Comparison of ENCODE assay signal across 22 mouse cellular contexts in genomic region chr19:18692176-18692575, GRCm38 (mm10). TPM values are rescaled to one million over a fixed set of nuclear protein-coding genes. Genes with fewer than 3 reads are reported as not detected.
DNase-seq lines count a peak whose midpoint lies in the region; ATAC-seq and TF ChIP-seq lines count a peak whose summit lies in the region.
"Had no signal": no experiment of that assay in that cellular context is flagged by ENCODE, and none has a peak within 500 bp of the region (broad histone marks: within the 10 kb centered on the region; RNA-seq: fewer than 3 reads in every experiment).

No protein-coding gene starts in this region.

- no peak for TF ChIP-seq POLR2A in MEL (IDR thresholded peaks at IDR 0.05; ENCODE audit: control insufficient read depth in 1 of 2, insufficient read depth in 1 of 2, low read depth in 1 of 2, low read length in 2 of 2, poor library complexity in 1 of 2)

- H3K79me2 ChIP-seq in MEL (ENCODE audit: control insufficient read depth, insufficient read depth, low read length, poor library complexity), result peaks cover 4% of the 10 kb centered on the region; the same call in 1 of the 2 replicates

- H3K9ac ChIP-seq in MEL (ENCODE audit: control insufficient read depth, low read depth, low read length, poor library complexity, severe bottlenecking), result no peak overlapping the region
- H3K9ac ChIP-seq in liver, embryonic 14.5 days (replicated peaks), result peak overlapping the region; percentile 39
- H3K9ac ChIP-seq: heart, embryonic 15.5 days; neural tube, embryonic 13.5 days had no signal

- WGBS in liver, embryonic 14.5 days (ENCODE audit: insufficient replicate concordance), result 18% methylated on average over 3 of the region's 3 CpGs

- DNase-seq in 416B (ENCODE audit: low read depth) (peak; percentile 84), MEL (ENCODE audit: low read depth, low spot score) (peak; percentile 89)
- peak in 2 of 3 experiments; percentile 54 to 70 for DNase-seq in liver, embryonic 14.5 days (ENCODE audit: low read depth in 3 of 3, low spot score in 3 of 3)
- no peak for DNase-seq in adrenal gland, postnatal 4 days (ENCODE audit: low spot score in 2 of 2)
- DNase-seq in embryo, embryonic 10.5 days (ENCODE audit: low spot score), result no peak
- no peak for DNase-seq in cerebellum, adult 8-10 months
- DNase-seq: adrenal gland, postnatal 10 days; cerebellum, adult 18-20 months; kidney, adult 8-10 months; kidney, postnatal 14 days; lung, adult 2 months; lung, postnatal 36 days; midbrain, embryonic 14.5 days; thymus, postnatal 36 days had no signal

- peak; percentile 77 to 84 for TF ChIP-seq EP300 in MEL (IDR thresholded peaks at IDR 0.05; ENCODE audit: low read depth in 1 of 2, low read length in 2 of 2)
- TF ChIP-seq EP300 in liver, embryonic 14.5 days (IDR thresholded peaks at IDR 0.05; ENCODE audit: low read depth), result peak; percentile 90

- ATAC-seq in erythroid progenitor cell, adult 5-6 weeks (replicated peaks; ENCODE audit: low FRiP score, poor library complexity, severe bottlenecking), result peak; percentile 86
- ATAC-seq in liver, embryonic 14.5 days (ENCODE audit: insufficient read depth), result peak; percentile 91
- ATAC-seq: activated CD4-positive, CD25-positive, alpha-beta regulatory T cell, adult 4 months; hindbrain, postnatal 0 days had no signal

- H3K27me3 ChIP-seq in MEL (ENCODE audit: control insufficient read depth in 1 of 2, insufficient read depth in 2 of 2, low read length in 2 of 2), result no peaks in the 10 kb centered on the region
- H3K27me3 ChIP-seq in liver, embryonic 14.5 days (ENCODE audit: control insufficient read depth, insufficient read depth, low read length), result no peaks in the 10 kb centered on the region
- H3K27me3 ChIP-seq: heart, embryonic 15.5 days; neural tube, embryonic 13.5 days had no signal

- peak overlapping the region; percentile 53 for H3K4me2 ChIP-seq in liver, embryonic 14.5 days (ENCODE audit: low read depth)
- H3K4me2 ChIP-seq: heart, embryonic 15.5 days; neural tube, embryonic 13.5 days had no signal

- H3K4me3 ChIP-seq in MEL (ENCODE audit: control insufficient read depth in 1 of 2, insufficient read depth in 1 of 2, low read depth in 2 of 2, low read length in 2 of 2), result no peak overlapping the region
- no peak overlapping the region; a peak in 1 of 4 replicates for H3K4me3 ChIP-seq in liver, embryonic 14.5 days (ENCODE audit: insufficient read depth in 1 of 2, low read depth in 2 of 2, low read length in 2 of 2)
- H3K4me3 ChIP-seq: heart, embryonic 15.5 days; hindbrain, embryonic 10.5 days; layer of hippocampus, adult 2 months; left cerebral cortex, adult 2 months; neural tube, embryonic 13.5 days had no signal

- H3K27ac ChIP-seq in MEL (ENCODE audit: control insufficient read depth, low read depth, low read length), result peak overlapping the region; percentile 59
- H3K27ac ChIP-seq in liver, embryonic 14.5 days, result peak overlapping the region; percentile 90
- H3K27ac ChIP-seq: heart, embryonic 15.5 days; hindbrain, embryonic 10.5 days; hindbrain, postnatal 0 days; layer of hippocampus, adult 2 months; left cerebral cortex, adult 2 months; neural tube, embryonic 13.5 days had no signal

- no peak for TF ChIP-seq RAD21 in MEL (IDR thresholded peaks at IDR 0.05; ENCODE audit: low read depth, low read length)

- H3K4me1 ChIP-seq in MEL (ENCODE audit: control insufficient read depth in 1 of 2, insufficient read depth in 2 of 2, low read length in 2 of 2), result peaks cover 14 to 16% of the 10 kb centered on the region in 2 experiments
- H3K4me1 ChIP-seq in liver, embryonic 14.5 days (replicated peaks; ENCODE audit: control insufficient read depth in 2 of 2, insufficient read depth in 2 of 2, low read length in 1 of 2), result peaks cover 40 to 42% of the 10 kb centered on the region in 2 experiments
- H3K4me1 ChIP-seq: hindbrain, embryonic 10.5 days; neural tube, embryonic 13.5 days had no signal

- H3K36me3 ChIP-seq in MEL (ENCODE audit: control insufficient read depth in 1 of 2, insufficient read depth in 2 of 2, low read length in 2 of 2), result peaks cover 8 to 38% of the 10 kb centered on the region in 2 experiments
- no peaks in the 10 kb centered on the region; the same call in 1 of the 2 replicates for H3K36me3 ChIP-seq in liver, embryonic 14.5 days (replicated peaks; ENCODE audit: control insufficient read depth, insufficient read depth, low read depth)

- TF ChIP-seq CTCF in MEL (IDR thresholded peaks at IDR 0.05 in 2 of 3, conservative IDR thresholded peaks at IDR 0.05 in 1 of 3; ENCODE audit: control insufficient read depth in 1 of 3, insufficient read depth in 1 of 3, low read depth in 2 of 3, low read length in 3 of 3, poor library complexity in 1 of 3, severe bottlenecking in 1 of 3), result no peak
- TF ChIP-seq CTCF in liver, embryonic 14.5 days (IDR thresholded peaks at IDR 0.05; ENCODE audit: low read depth), result no peak

- H3K9me3 ChIP-seq in MEL (replicated peaks; ENCODE audit: insufficient read depth, low read length), result no peaks in the 10 kb centered on the region
- no peaks in the 10 kb centered on the region for H3K9me3 ChIP-seq in liver, embryonic 14.5 days (ENCODE audit: control insufficient read depth, low read length)
- H3K9me3 ChIP-seq: heart, embryonic 15.5 days; hindbrain, embryonic 10.5 days; neural tube, embryonic 13.5 days had no signal

TF ChIP-seq in MEL, 35 proteins besides CTCF, POLR2A, EP300 and RAD21 (continues in another document):
- TF ChIP-seq ZNF384 (IDR thresholded peaks at IDR 0.05; ENCODE audit: low read depth, low read length), result 0 out of 2 replicates have a peak, but pooled peaks have one; percentile 29
- TF ChIP-seq NRF1 (IDR thresholded peaks at IDR 0.05; ENCODE audit: insufficient read depth, low read depth, low read length, poor library complexity, severe bottlenecking), result no peak
- no peak for TF ChIP-seq UBTF (IDR thresholded peaks at IDR 0.05; ENCODE audit: borderline replicate concordance, insufficient read depth, low read depth, low read length)
- no peak for TF ChIP-seq RCOR1 (IDR thresholded peaks at IDR 0.05; ENCODE audit: low read depth, low read length)
- no peak for TF ChIP-seq POLR2AphosphoS2 (IDR thresholded peaks at IDR 0.05; ENCODE audit: low read length)
- TF ChIP-seq POLR2AphosphoS5 (IDR thresholded peaks at IDR 0.05; ENCODE audit: borderline replicate concordance, low read depth, low read length), result no peak
- no peak for TF ChIP-seq MAZ (IDR thresholded peaks at IDR 0.05; ENCODE audit: low read depth, low read length)
- TF ChIP-seq MYB (IDR thresholded peaks at IDR 0.05; ENCODE audit: low read depth, low read length), result no peak
- no peak for TF ChIP-seq CHD1 (IDR thresholded peaks at IDR 0.05; ENCODE audit: low read depth, low read length)
- no peak for TF ChIP-seq USF2 (IDR thresholded peaks at IDR 0.05; ENCODE audit: borderline replicate concordance in 1 of 2, insufficient read depth in 1 of 2, low read depth in 1 of 2, low read length in 2 of 2)
- TF ChIP-seq GABPA (IDR thresholded peaks at IDR 0.05; ENCODE audit: low read depth, low read length), result no peak
- TF ChIP-seq TAL1 (IDR thresholded peaks at IDR 0.05; ENCODE audit: low read length), result peak; percentile 79
- TF ChIP-seq KAT2A (conservative IDR thresholded peaks at IDR 0.05; ENCODE audit: low read depth, low read length), result no peak
- no peak for TF ChIP-seq E2F4 (IDR thresholded peaks at IDR 0.05; ENCODE audit: borderline replicate concordance, low read depth, low read length)
- TF ChIP-seq MXI1 (IDR thresholded peaks at IDR 0.05; ENCODE audit: low read depth, low read length), result no peak; the same call in 1 of the 2 replicates
- no peak for TF ChIP-seq HCFC1 (IDR thresholded peaks at IDR 0.05; ENCODE audit: low read depth, low read length)
- TF ChIP-seq ELF1 (IDR thresholded peaks at IDR 0.05; ENCODE audit: low read depth, low read length), result no peak
- TF ChIP-seq CHD2 (IDR thresholded peaks at IDR 0.05; ENCODE audit: low read length), result no peak
- TF ChIP-seq ZMIZ1 (IDR thresholded peaks at IDR 0.05; ENCODE audit: low read depth, low read length), result no peak
- TF ChIP-seq NELFE (IDR thresholded peaks at IDR 0.05; ENCODE audit: low read depth, low read length), result no peak
- no peak for TF ChIP-seq SMC3 (IDR thresholded peaks at IDR 0.05; ENCODE audit: low read depth, low read length)

RNA-seq across cellular contexts. Expression of gene D030056L22Rik, which starts 20.8 kb away (rescaled TPM):
- total RNA-seq in MEL (2012; rRNA removed), result 27.8 and 29.0 TPM in 2 replicates
- polyA plus RNA-seq in MEL (2012; ENCODE audit: insufficient read depth in 1 of 2, insufficient read length in 2 of 2, low read depth in 1 of 2, low replicate concordance in 2 of 2, missing spikeins in 1 of 2), result 10 to 100 TPM in 1 of 2 experiments, not detected in 1; 27.0 TPM
- 119 and 134 TPM in 2 replicates for total RNA-seq in erythroid progenitor cell, adult 5-6 weeks (2015; ENCODE audit: low replicate concordance)
- total RNA-seq in erythroid progenitor cell, adult 5-6 weeks (2017; ENCODE audit: low replicate concordance), result 35.3 and 67.6 TPM in 2 replicates
- polyA plus RNA-seq in liver, embryonic 14.5 days (2012; rRNA removed), result 25.1 and 28.3 TPM in 2 replicates
- 36.6 and 41.8 TPM in 2 replicates for polyA plus RNA-seq in liver, embryonic 14.5 days (2014; fragmentation: Nextera tagmentation; extraction: Ambion mirVana)
- total RNA-seq in adrenal gland, postnatal 4 days (2021), result 10 to 100 TPM; 13.1 to 14.2 TPM

RNA-seq across cellular contexts. Expression of gene Carnmt1, which starts 21.6 kb away (rescaled TPM):
- total RNA-seq in MEL (2012; rRNA removed), result 15.4 and 16.4 TPM in 2 replicates
- 10 to 100 TPM in 1 of 2 experiments, not detected in 1; 23.3 TPM for polyA plus RNA-seq in MEL (2012; ENCODE audit: insufficient read depth in 1 of 2, insufficient read length in 2 of 2, low read depth in 1 of 2, low replicate concordance in 2 of 2, missing spikeins in 1 of 2)
- total RNA-seq in erythroid progenitor cell, adult 5-6 weeks (2015; ENCODE audit: low replicate concordance), result 19.8 and 20.5 TPM in 2 replicates
- 10.7 and 19.8 TPM in 2 replicates for total RNA-seq in erythroid progenitor cell, adult 5-6 weeks (2017; ENCODE audit: low replicate concordance)
- polyA plus RNA-seq in liver, embryonic 14.5 days (2012; rRNA removed), result 5.2 and 7.7 TPM in 2 replicates
- 23.0 and 27.9 TPM in 2 replicates for polyA plus RNA-seq in liver, embryonic 14.5 days (2014; fragmentation: Nextera tagmentation; extraction: Ambion mirVana)
- 10 to 100 TPM; 17.3 to 19.1 TPM for total RNA-seq in adrenal gland, postnatal 4 days (2021)

RNA-seq across cellular contexts. Expression of gene Trpm6, which starts 57.6 kb away (rescaled TPM):
- total RNA-seq in MEL (2012; rRNA removed), result not detected in 2 replicates
- polyA plus RNA-seq in MEL (2012; ENCODE audit: insufficient read depth in 1 of 2, insufficient read length in 2 of 2, low read depth in 1 of 2, low replicate concordance in 2 of 2, missing spikeins in 1 of 2), result under 1 TPM in 1 of 2 experiments, not detected in 1; 0.01 TPM
- total RNA-seq in erythroid progenitor cell, adult 5-6 weeks (2015; ENCODE audit: low replicate concordance), result 5.4 TPM in 1 of 2 replicates, not detected in the other
- not detected in 2 replicates for total RNA-seq in erythroid progenitor cell, adult 5-6 weeks (2017; ENCODE audit: low replicate concordance)
- polyA plus RNA-seq in liver, embryonic 14.5 days (2012; rRNA removed), result 0.01 TPM in 1 of 2 replicates, not detected in the other
- not detected in 2 replicates for polyA plus RNA-seq in liver, embryonic 14.5 days (2014; fragmentation: Nextera tagmentation; extraction: Ambion mirVana)
- total RNA-seq in adrenal gland, postnatal 4 days (2021), result 1 to 10 TPM in 1 of 2 experiments, under 1 TPM in 1; 0.14 to 1.0 TPM

Comparison
In these comparisons a context has a peak if more than half of its experiments do, and no peak if none do; other contexts are left out.
1. DNase-seq: peak in 416B (single experiment), MEL (single experiment) and liver, embryonic 14.5 days (2 of 3); none in adrenal gland, postnatal 4 days (0 of 2), embryo, embryonic 10.5 days (single experiment) and cerebellum, adult 8-10 months (single experiment).